Mouse (Mus musculus) limb, embryonic 11.5 days (tissue): ENCODE data around the gene Cggbp1. TPM values are rescaled to one million over a fixed set of nuclear protein-coding genes. Genes with fewer than 3 reads are reported as not detected.

ENCODE experiments used
- ATAC-seq: fragments of 200-750 bp; cut with Nextera tagmentation; 2 replicates; pipeline ENCODE4 v1.8.0; 2017; ENCODE audit warnings: low read depth; ENCODE audit not compliant: insufficient number of reproducible peaks, low FRiP score, low TSS enrichment
- DNase-seq: peaks from one replicate; pipeline ENCODE4 v3.0.0-alpha.2; 2015; ENCODE audit warnings: low spot score
- H3K27ac ChIP-seq: fragments of 300-500 bp; sonication (generic); replicated peaks from 2 replicates; pipeline ENCODE4 v1.5.1; 2014; ENCODE audit warnings: low read depth, mild to moderate bottlenecking, low read length
- H3K27me3 ChIP-seq: fragments of 300-500 bp; sonication (generic); 2 replicates; pipeline ENCODE4 v1.6.1; 2014; ENCODE audit warnings: mild to moderate bottlenecking, low read length, mixed read lengths; ENCODE audit not compliant: control insufficient read depth, insufficient read depth
- H3K36me3 ChIP-seq: fragments of 300-500 bp; sonication (generic); 2 replicates; pipeline ENCODE4 v1.6.1; 2014; ENCODE audit warnings: mild to moderate bottlenecking, low read length, moderate library complexity, mixed read lengths; ENCODE audit not compliant: control insufficient read depth, insufficient read depth
- H3K4me1 ChIP-seq: fragments of 300-500 bp; sonication (generic); 2 replicates; pipeline ENCODE4 v1.6.1; 2014; ENCODE audit warnings: low read length, mixed read lengths; ENCODE audit not compliant: control insufficient read depth, insufficient read depth
- H3K4me2 ChIP-seq: fragments of 300-500 bp; sonication (generic); 2 replicates; pipeline ENCODE4 v1.6.1; 2014; ENCODE audit warnings: low read depth, mild to moderate bottlenecking, moderate library complexity; ENCODE audit not compliant: severe bottlenecking
- H3K4me3 ChIP-seq: fragments of 300-500 bp; sonication (generic); 2 replicates; pipeline ENCODE4 v1.5.1; 2014; ENCODE audit warnings: low read depth, low read length
- H3K9ac ChIP-seq: fragments of 300-500 bp; sonication (generic); 2 replicates; pipeline ENCODE4 v1.6.1; 2014; ENCODE audit warnings: mild to moderate bottlenecking, low read length
- H3K9me3 ChIP-seq: fragments of 300-500 bp; sonication (generic); 2 replicates; pipeline ENCODE4 v1.6.1; 2016; ENCODE audit warnings: low read length; ENCODE audit not compliant: control insufficient read depth
- WGBS: fragments of 180-500 bp; shearing (Covaris S2); extraction: QIAGEN DNeasy Blood & Tissue Kit; methylation state at CpG from one replicate; pipeline ENCODE4 v1.1.7; 2014; 5-methylcytosine and 5-hydroxymethylcytosine counted together
- polyA plus RNA-seq: library from polyadenylated mRNA; unstranded; fragments of >200 nt; fragmentation: Nextera tagmentation; extraction: Ambion mirVana; gene quantifications from 2 replicates; pipeline ENCODE4 v1.2.1, GENCODE M21; 2014

The Cggbp1 gene
- polyA plus RNA-seq, 1 experiment from 2014 or later = 119 TPM

DNA sequence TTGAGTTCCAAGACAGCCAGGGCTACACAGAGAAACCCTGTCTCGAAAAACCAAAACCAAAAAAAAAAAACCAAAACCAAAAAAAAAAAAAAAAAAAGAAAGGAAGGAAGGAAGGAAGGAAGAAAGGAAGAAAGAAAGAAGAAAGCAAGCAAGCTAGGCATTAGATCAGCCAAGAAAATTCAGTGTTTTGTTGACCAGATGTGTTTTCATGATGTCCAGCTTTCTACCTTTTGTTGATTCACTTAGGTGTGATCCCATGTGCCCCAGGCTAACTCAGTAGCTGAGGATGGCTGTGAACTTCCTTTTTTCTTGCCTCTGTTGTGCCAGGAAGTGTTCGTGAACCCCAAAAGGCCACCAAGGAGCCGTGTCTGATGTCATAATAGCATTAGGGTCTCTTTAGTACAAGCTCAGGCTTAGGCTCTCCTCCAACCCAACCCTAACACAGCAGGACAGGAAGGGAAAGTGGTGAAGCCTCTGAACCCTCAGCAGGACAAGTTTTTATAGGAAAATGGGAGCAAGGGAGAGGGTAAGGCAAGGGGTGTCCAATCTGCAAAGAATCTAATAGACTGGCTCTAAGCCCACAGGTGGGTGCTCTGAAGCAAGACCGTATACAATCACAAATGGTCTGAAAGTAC, 25.0 kb downstream of the Cggbp1 start:
- no peaks in the 10 kb centered on the region for H3K9me3 ChIP-seq

DNA sequence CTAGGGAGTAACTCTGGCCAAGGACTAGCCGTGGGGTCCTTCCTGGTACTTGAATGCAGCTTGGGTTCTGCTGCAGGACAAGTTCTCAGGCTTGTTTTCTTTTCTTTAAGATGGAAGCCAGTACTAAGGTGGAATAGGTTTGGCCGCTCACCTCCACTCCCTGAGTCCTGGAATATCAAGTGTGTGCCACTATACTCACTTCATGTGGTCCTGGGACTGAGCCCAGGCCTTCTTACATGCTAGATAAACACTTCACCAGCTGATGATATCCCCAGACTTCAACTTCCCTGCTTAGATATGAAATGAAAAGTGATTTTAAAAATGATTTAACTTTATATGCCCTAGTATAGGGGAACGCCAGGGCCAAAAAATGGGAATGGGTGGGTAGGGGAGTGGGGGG, 25.5 kb downstream of the Cggbp1 start:
- ATAC-seq (no peak), DNase-seq (no peak)
- Histone ChIP-seq H3K4me2 (no peak overlapping the region), H3K36me3 (no peaks in the 10 kb centered on the region), H3K9me3 (no peaks in the 10 kb centered on the region), H3K27me3 (no peaks in the 10 kb centered on the region), H3K9ac (no peak overlapping the region), H3K27ac (no peak overlapping the region), H3K4me1 (no peaks in the 10 kb centered on the region), H3K4me3 (no peak overlapping the region)
- 87% methylated on average over 3 of the region's 3 CpGs for WGBS

More for the DNA sequence above, 25.0 kb downstream of the Cggbp1 start:
- 86% methylated on average over 4 of the region's 4 CpGs for WGBS
- ATAC-seq = no peak
- H3K27me3 ChIP-seq = no peaks in the 10 kb centered on the region
- DNase-seq = no peak
- H3K27ac ChIP-seq = no peak overlapping the region
- H3K4me3 ChIP-seq = no peak overlapping the region
- no peaks in the 10 kb centered on the region for H3K36me3 ChIP-seq
- no peak overlapping the region for H3K4me2 ChIP-seq
- no peak overlapping the region for H3K9ac ChIP-seq
- no peaks in the 10 kb centered on the region for H3K4me1 ChIP-seq

DNA sequence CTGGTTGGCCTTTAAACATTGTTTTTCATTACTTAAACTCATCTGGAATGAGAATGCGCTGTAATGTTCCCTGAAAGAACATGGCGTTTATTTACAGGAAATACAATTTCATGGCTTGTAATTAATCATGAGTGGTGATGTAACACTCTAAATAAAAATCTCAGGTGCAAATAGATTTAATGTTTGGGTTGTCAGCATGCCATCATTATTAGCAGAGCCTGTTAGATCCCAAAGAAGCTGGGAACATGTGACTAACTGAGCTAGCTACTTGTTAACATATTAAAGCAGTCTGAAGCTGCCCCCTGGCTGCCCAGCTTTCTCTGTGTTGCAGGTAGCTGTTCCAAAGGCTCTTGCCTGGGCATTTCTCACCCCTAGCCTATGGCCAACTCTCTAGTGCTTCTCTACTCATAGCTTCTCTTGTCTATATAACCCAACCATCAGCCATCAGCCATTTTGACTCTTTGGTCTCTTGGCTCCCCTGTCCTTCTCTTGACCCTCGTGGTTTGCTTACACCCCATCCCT, 26.9 kb downstream of the Cggbp1 start:
- H3K36me3 ChIP-seq = no peaks in the 10 kb centered on the region
- no peak overlapping the region for H3K27ac ChIP-seq
- H3K27me3 ChIP-seq = no peaks in the 10 kb centered on the region
- H3K4me2 ChIP-seq = no peak overlapping the region
- H3K4me3 ChIP-seq = no peak overlapping the region
- H3K4me1 ChIP-seq = no peaks in the 10 kb centered on the region
- no peak for ATAC-seq
- H3K9ac ChIP-seq = no peak overlapping the region
- DNase-seq = no peak
- WGBS = 72% methylated on average over 3 of the region's 3 CpGs
- no peaks in the 10 kb centered on the region for H3K9me3 ChIP-seq

DNA sequence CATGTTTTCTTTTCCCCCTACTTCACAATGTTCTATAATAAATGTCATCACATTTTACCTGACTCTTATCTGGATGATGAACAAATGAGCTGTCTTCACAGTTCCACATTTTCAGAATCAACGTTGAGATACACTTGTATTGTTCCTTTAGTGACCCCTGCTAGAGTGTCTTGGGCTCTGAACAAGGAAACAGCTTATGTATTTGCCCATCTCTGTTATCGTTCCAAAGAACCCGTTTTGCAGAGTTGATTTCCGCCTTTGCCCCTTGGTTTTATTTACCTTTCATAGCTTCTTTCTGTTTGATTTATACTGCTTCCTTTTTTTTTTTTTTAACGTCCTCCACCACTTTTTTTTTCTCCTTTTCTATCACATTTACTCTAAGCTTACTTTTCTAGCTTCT, 27.9 kb downstream of the Cggbp1 start:
- Histone ChIP-seq H3K9ac (no peak overlapping the region), H3K27ac (no peak overlapping the region), H3K4me1 (peaks cover 2% of the 10 kb centered on the region; the same call in 1 of the 2 replicates), H3K36me3 (no peaks in the 10 kb centered on the region), H3K27me3 (no peaks in the 10 kb centered on the region), H3K4me2 (no peak overlapping the region), H3K9me3 (no peaks in the 10 kb centered on the region), H3K4me3 (no peak overlapping the region)
- WGBS = 85% methylated on average over 5 of the region's 5 CpGs
- DNase-seq (no peak), ATAC-seq (no peak)

DNA sequence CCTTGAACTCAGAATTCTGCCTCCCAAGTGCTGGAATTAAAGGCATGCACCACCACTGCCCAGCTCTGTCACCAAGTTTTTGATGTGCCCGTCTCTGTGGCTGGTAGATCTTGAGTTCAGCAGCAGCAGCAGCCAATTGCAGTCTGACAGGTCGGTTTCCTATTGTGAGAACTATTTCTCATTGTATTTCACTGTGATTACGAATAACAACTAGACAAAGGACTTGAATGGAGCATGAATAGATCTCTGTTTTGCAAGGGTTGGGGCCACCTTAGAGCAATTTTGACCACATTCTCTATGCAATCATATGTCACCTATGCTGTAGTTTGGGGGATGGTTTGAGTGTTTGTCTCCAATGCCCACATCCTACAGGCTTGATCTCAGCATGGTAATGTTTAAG, 29.2 kb downstream of the Cggbp1 start:
- no peaks in the 10 kb centered on the region for H3K36me3 ChIP-seq
- DNase-seq (no peak), ATAC-seq (no peak)
- no peak overlapping the region for H3K4me3 ChIP-seq
- H3K4me2 ChIP-seq = no peak overlapping the region
- no peak overlapping the region for H3K27ac ChIP-seq
- H3K4me1 ChIP-seq = peaks cover 2% of the 10 kb centered on the region; the same call in 1 of the 2 replicates
- WGBS = 85% methylated on average over 3 of the region's 3 CpGs
- H3K27me3 ChIP-seq = no peaks in the 10 kb centered on the region
- no peak overlapping the region for H3K9ac ChIP-seq
- no peaks in the 10 kb centered on the region for H3K9me3 ChIP-seq

DNA sequence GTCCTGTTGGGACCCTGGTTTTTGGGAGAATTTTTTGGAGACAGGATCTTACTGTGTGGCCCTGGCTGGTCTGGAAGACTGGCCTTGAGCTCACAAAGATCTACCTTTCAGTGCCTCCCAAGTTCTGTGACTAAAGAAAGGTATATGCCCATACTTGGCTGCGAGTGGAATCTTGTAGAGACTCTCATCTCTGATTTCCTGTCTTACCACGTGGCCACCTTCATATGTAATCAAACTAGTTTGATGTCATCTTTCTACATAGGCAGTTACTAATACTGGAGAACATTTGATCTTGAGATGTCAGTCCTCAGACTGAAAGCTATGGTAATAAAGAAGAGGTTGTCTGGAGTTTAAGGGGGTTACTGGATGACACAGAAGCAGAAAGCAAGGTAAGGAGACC, 29.6 kb downstream of the Cggbp1 start:
- no peak for DNase-seq
- WGBS = 85% methylated on average over 2 of the region's 2 CpGs
- Histone ChIP-seq H3K36me3 (no peaks in the 10 kb centered on the region), H3K27me3 (no peaks in the 10 kb centered on the region), H3K27ac (no peak overlapping the region), H3K4me2 (no peak overlapping the region), H3K9me3 (no peaks in the 10 kb centered on the region), H3K9ac (no peak overlapping the region), H3K4me3 (no peak overlapping the region), H3K4me1 (peaks cover 2% of the 10 kb centered on the region; the same call in 1 of the 2 replicates)
- ATAC-seq = no peak

DNA sequence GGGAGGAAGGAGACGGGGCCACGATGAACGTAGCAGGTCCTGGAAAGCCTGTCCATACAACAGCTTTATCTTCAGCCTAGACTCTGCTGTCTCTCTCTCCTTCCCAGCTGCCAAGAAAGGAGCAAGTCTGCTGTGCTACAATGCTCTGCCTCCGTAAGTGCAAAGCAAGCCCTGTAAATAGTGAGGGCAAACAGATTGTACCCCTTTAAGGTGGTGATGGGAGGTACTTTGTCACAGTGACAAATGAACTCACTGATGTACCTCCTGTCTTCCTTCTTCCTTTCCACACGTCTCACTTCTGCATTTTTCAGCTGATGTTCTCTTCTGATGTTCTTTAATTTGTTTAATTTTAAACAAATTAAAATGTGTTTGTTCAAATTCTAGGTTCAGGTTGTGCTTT, 32.1 kb downstream of the Cggbp1 start:
- H3K9me3 ChIP-seq = no peaks in the 10 kb centered on the region
- no peak overlapping the region for H3K4me3 ChIP-seq
- no peaks in the 10 kb centered on the region for H3K27me3 ChIP-seq
- ATAC-seq = no peak
- no peak overlapping the region for H3K27ac ChIP-seq
- H3K4me1 ChIP-seq = peaks cover 2% of the 10 kb centered on the region; the same call in 1 of the 2 replicates
- H3K4me2 ChIP-seq = no peak overlapping the region
- H3K36me3 ChIP-seq = no peaks in the 10 kb centered on the region
- WGBS = 55% methylated on average over 5 of the region's 5 CpGs
- DNase-seq = no peak
- no peak overlapping the region for H3K9ac ChIP-seq

DNA sequence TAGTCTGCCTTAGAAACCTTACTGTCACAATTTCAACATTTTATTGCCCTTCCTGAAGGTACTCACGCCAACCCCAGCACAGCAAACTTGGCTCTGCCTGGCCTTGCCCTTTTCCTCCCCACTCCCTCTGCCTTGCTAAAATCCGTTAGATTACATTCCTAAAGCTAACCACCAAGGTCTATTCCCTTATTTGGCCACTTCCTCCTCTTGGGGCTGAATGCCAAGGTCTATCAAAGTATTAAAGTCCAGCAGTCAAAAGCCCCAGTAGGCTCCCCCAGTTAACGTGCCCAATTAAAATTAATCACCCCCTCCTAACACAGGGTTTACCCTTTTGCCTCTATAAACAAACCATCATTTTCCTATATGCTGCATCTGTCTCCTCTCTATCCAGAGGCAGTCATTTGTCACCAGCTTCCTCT, 32.6 kb downstream of the Cggbp1 start:
- DNase-seq = no peak
- Histone ChIP-seq H3K27me3 (no peaks in the 10 kb centered on the region), H3K4me3 (no peak overlapping the region), H3K27ac (no peak overlapping the region), H3K36me3 (no peaks in the 10 kb centered on the region), H3K9ac (no peak overlapping the region), H3K9me3 (no peaks in the 10 kb centered on the region), H3K4me1 (peaks cover 2% of the 10 kb centered on the region; the same call in 1 of the 2 replicates), H3K4me2 (no peak overlapping the region)
- no peak for ATAC-seq
- 17% methylated on average over 3 of the region's 3 CpGs for WGBS

DNA sequence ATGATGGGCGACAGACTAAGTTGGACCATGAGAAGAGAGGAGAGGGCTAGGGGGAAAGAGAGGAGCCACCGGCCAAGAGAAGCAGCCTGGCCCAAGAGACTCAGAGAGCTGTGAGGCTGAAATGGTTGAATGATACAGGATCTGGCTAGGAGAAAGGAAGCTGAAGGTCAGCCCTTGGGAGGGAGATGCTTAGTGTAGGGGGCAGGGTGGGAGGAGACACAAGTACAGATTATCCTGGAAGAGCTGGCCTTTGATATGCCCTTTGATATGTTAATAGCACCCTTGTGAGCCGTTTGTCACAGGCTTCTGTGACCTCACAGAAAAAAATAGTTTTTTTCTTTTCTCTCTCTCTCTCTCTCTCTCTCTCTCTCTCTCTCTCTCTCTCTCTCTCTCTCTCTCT, 33.3 kb downstream of the Cggbp1 start:
- Histone ChIP-seq H3K4me3 (no peak overlapping the region), H3K27ac (no peak overlapping the region), H3K27me3 (no peaks in the 10 kb centered on the region), H3K9me3 (no peaks in the 10 kb centered on the region), H3K9ac (no peak overlapping the region), H3K36me3 (no peaks in the 10 kb centered on the region), H3K4me1 (peaks cover 2% of the 10 kb centered on the region; the same call in 1 of the 2 replicates), H3K4me2 (no peak overlapping the region)
- 34% methylated on average over 3 of the region's 3 CpGs for WGBS
- DNase-seq (no peak), ATAC-seq (no peak)
